Mouse (Mus musculus) thymus, postnatal 25 days (tissue): ENCODE measurements at regions not wholly inside any gene's neighbourhood (a gene's known extent, or its start where the extent isn't known, plus 50 kb on each side); places are given as distances from the start of the nearest gene placed in this dataset.

Experiments
- DNase-seq: peaks from one replicate; pipeline ENCODE4 v3.0.0; 2022

DNA sequence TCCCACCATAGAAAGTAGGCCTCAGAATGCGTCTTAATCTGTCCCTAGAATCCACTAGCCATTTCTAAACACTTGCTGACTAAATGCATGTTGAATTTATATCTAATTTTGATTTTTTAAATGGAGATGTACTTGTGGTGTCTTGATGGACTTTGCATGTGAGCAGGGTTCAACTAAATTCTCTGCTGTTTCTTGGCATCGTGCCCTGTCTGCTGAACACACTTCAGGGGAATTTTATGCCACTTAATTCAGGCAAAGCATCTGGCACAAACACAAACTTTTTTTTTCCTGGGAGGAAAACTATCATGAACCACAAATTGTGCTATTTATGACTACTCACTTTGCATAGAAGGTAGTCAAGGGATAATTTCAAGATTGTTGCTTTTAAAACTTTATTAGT, 87.7 kb downstream of the Stc2 start:
- DNase-seq: no peak

- DNase-seq: peak; percentile 25
Observed at GRCm38 (mm10) chr11:31248467-31248866, 66.2 kb upstream of the Gm17332 start.
